Mouse (Mus musculus): Measurements from ENCODE around the gene Alb. TPM values are rescaled to one million over a fixed set of nuclear protein-coding genes. Genes with fewer than 3 reads are reported as not detected.

Alb gene
- polyA plus RNA-seq (2015; fragmentation: Nextera tagmentation; extraction: Ambion mirVana), result 2.6 and 3.1 TPM in 2 replicates

DNA sequence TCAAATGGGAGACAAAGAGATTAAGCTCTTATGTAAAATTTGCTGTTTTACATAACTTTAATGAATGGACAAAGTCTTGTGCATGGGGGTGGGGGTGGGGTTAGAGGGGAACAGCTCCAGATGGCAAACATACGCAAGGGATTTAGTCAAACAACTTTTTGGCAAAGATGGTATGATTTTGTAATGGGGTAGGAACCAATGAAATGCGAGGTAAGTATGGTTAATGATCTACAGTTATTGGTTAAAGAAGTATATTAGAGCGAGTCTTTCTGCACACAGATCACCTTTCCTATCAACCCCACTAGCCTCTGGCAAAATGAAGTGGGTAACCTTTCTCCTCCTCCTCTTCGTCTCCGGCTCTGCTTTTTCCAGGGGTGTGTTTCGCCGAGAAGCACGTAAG is at the start of gene Alb:
Gene Alb, plus strand, starts transcription at position 279 of the 400 bp plus-strand sequence.
- Histone ChIP-seq H3K27ac (replicated peaks) (no peak within 1 kb of the TSS), H3K36me3 (no peaks in the 10 kb centered on the region), H3K4me3 (replicated peaks) (no peak within 1 kb of the TSS), H3K4me1 (no peaks in the 10 kb centered on the region), H3K27me3 (no peaks in the 10 kb centered on the region), H3K9me3 (replicated peaks) (no peaks in the 10 kb centered on the region), H3K9ac (no peak within 1 kb of the TSS), H3K4me2 (replicated peaks) (no peak within 1 kb of the TSS)
- WGBS, result 67% methylated on average over 8 of the region's 8 CpGs
- no peak for ATAC-seq (ENCODE audit: insufficient number of reproducible peaks, low FRiP score, low TSS enrichment, low read depth)

DNA sequence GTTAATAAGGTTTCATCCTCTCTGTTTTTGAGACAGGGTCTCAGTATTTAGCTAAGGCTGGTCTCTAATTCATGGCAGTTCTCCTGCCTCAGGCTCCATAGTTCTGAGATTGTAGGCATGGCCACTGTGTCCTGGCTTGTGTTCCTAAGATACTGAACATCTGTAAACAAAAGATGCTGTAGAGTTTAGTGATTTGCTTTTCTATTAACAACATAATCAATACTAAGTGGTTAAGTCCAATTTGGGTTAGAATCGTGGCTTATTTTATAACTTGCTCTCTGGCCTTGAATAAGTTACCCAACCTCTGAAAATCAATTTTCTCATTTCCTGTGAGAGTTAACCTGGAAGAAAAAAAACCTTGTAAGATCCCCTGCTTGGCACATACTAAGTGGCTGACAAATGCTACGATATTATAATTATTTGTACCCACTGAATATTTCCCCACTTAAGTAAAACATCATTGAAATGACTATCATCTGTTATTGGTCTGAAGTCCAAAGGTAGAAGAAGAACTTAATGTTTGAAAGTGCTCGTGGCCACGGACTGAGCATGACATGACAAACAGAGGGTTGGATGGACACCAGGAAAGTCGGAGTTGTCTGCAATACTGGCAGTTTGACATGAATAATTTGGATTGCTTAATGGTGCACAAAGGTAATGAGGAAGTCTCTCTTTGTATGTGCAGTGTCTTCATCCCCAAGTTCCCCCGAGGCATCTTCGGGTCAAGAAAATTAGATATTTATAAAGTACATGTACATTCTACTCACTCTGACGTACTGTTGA is 46.4 kb upstream of the Alb start:
- H3K9ac ChIP-seq, result no peak overlapping the region
- H3K4me1 ChIP-seq, result no peaks in the 10 kb centered on the region
- no peaks in the 10 kb centered on the region for H3K27me3 ChIP-seq
- no peak overlapping the region for H3K4me3 ChIP-seq (replicated peaks)
- no peak overlapping the region for H3K27ac ChIP-seq (replicated peaks)
- no peaks in the 10 kb centered on the region for H3K9me3 ChIP-seq (replicated peaks)
- WGBS, result 63% methylated on average over 8 of the region's 8 CpGs
- no peak for ATAC-seq (ENCODE audit: insufficient number of reproducible peaks, low FRiP score, low TSS enrichment, low read depth)
- no peak overlapping the region for H3K4me2 ChIP-seq (replicated peaks)
- H3K36me3 ChIP-seq, result no peaks in the 10 kb centered on the region

DNA sequence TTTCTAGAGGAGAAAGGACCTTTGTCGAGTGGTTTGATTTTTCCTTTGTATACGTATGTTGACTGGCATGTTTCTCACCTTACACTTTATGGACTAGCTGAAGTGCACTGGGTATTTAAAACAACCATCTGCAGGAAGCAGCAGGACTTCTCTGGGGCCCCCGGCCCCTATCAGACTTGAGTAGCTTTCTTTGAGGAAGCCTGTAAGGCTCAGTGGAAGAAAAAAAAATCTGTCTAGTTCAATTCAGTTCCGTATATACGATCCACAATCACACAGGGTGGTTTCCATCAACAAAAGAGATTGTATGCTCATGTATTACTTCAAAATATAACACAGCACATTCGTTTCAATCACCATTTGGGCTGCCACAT is 45.8 kb upstream of the Alb start:
- no peak overlapping the region for H3K27ac ChIP-seq (replicated peaks)
- no peaks in the 10 kb centered on the region for H3K27me3 ChIP-seq
- no peaks in the 10 kb centered on the region for H3K36me3 ChIP-seq
- H3K4me2 ChIP-seq (replicated peaks), result no peak overlapping the region
- H3K9ac ChIP-seq, result no peak overlapping the region
- no peak for ATAC-seq (ENCODE audit: insufficient number of reproducible peaks, low FRiP score, low TSS enrichment, low read depth)
- no peaks in the 10 kb centered on the region for H3K9me3 ChIP-seq (replicated peaks)
- no peaks in the 10 kb centered on the region for H3K4me1 ChIP-seq
- WGBS, result 43% methylated on average over 6 of the region's 6 CpGs
- no peak overlapping the region for H3K4me3 ChIP-seq (replicated peaks)

DNA sequence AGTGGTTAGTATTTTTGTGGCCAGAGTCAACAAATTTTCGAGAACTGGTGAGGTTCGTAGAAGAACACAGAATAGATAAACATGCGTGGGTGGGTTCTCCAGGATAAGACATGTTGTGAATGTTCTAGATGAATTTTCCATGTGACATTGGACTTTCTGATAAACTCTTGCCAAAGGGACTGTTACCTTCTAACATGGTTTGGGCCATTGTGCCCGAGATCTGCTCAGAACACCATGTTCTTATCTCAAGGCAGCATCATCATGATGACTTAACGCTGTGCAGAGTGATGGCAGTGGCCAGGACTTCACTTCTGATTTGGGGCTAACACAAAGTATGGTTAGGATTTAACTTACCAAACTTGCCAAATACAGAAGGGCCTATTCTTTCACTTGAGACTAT is 36.1 kb upstream of the Alb start:
- WGBS, result 85% methylated on average over 5 of the region's 5 CpGs
- no peak overlapping the region for H3K4me3 ChIP-seq (replicated peaks)
- H3K27ac ChIP-seq (replicated peaks), result no peak overlapping the region
- no peak for ATAC-seq (ENCODE audit: insufficient number of reproducible peaks, low FRiP score, low TSS enrichment, low read depth)
- H3K27me3 ChIP-seq, result no peaks in the 10 kb centered on the region
- no peak overlapping the region for H3K4me2 ChIP-seq (replicated peaks)
- no peaks in the 10 kb centered on the region for H3K36me3 ChIP-seq
- H3K9ac ChIP-seq, result no peak overlapping the region
- H3K4me1 ChIP-seq, result no peaks in the 10 kb centered on the region
- H3K9me3 ChIP-seq (replicated peaks), result no peaks in the 10 kb centered on the region

DNA sequence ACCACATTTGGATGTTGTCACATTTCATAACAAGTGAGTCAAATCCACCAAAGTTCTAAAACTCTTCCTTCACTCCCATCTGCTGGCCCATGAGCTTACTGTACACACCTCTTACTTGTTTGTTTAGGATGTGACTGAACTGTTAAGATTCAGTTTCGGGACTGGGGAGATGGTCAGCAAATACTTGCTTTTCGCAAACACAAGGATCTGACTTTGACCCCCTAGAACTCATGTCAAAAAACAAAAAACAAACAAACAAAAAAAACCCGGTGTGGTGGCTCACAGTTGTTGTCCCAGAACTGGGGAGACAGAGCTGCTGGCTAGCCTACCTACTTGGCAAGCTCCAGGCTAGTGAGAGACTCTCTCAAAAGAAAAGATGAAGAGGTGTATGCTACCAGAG is 35.5 kb upstream of the Alb start:
- 84% methylated on average over 3 of the region's 3 CpGs for WGBS
- no peak for ATAC-seq (ENCODE audit: insufficient number of reproducible peaks, low FRiP score, low TSS enrichment, low read depth)
- H3K27me3 ChIP-seq, result no peaks in the 10 kb centered on the region
- H3K4me2 ChIP-seq (replicated peaks), result no peak overlapping the region
- no peak overlapping the region for H3K4me3 ChIP-seq (replicated peaks)
- no peak overlapping the region for H3K27ac ChIP-seq (replicated peaks)
- no peaks in the 10 kb centered on the region for H3K9me3 ChIP-seq (replicated peaks)
- no peak overlapping the region for H3K9ac ChIP-seq
- H3K4me1 ChIP-seq, result no peaks in the 10 kb centered on the region
- no peaks in the 10 kb centered on the region for H3K36me3 ChIP-seq

DNA sequence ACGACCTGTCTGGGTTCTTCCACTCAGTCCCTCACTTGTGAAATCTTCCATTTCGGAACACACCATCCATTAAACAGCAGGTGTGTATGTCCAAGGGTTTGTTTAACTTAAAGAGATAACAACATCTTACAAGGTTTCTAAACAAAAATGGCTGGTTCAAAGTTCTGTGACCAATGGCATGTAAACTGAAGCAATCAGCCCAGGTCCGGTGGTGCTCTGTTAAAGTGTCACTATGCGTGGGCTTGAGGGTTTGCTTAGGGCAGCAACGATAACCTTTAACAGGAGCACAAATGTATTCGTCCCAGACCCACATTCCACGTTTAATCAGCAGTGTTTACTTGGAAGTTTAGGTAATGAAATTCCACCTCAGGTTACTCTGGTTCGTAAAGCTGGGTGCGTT is 29.6 kb upstream of the Alb start:
- H3K4me3 ChIP-seq (replicated peaks), result no peak overlapping the region
- H3K9me3 ChIP-seq (replicated peaks), result no peaks in the 10 kb centered on the region
- 82% methylated on average over 9 of the region's 9 CpGs for WGBS
- no peak overlapping the region for H3K9ac ChIP-seq
- ATAC-seq (ENCODE audit: insufficient number of reproducible peaks, low FRiP score, low TSS enrichment, low read depth), result no peak
- H3K4me1 ChIP-seq, result no peaks in the 10 kb centered on the region
- H3K27me3 ChIP-seq, result no peaks in the 10 kb centered on the region
- no peak overlapping the region for H3K27ac ChIP-seq (replicated peaks)
- H3K4me2 ChIP-seq (replicated peaks), result no peak overlapping the region
- H3K36me3 ChIP-seq, result no peaks in the 10 kb centered on the region

DNA sequence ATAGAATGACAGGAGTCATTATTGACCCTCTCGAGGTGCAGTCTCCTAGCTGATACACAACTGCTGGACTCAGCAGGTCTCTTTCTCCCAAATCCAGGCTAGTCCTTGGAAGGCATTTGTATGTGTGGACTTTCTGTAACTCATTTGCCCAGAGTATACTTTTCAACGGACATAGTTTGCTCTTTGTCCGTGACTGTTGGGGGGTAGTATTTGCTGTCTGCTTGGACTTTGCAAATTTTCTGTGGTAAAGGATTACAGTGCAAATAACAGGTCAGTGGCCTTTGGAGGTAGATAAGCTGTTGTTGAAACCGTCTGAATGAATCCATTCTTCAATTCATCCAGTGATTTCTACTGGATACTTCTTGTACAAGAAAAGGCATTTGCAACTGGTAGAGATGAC is 21.5 kb upstream of the Alb start:
- H3K27ac ChIP-seq (replicated peaks), result no peak overlapping the region

DNA sequence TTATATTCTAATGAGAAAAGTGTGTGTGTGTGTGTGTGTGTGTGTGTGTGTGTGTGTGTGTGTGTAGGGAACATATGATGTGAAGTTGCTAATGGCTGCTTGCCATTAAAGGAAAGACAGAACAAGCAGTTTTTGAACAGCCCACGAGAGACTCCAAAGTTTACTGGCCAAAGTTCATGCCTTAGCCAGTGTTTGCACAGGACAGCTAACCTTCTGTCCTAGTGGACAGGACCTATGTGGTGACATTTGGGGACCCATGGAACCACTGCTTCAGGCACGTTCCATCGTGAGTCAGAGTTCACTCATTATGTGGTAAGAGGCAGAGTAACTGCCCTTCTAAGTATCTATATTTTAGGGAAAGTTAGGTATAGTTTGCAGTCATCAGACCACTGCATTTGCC is 13.1 kb upstream of the Alb start:
- Histone ChIP-seq H3K4me2 (replicated peaks) (no peak overlapping the region), H3K4me1 (no peaks in the 10 kb centered on the region), H3K9me3 (replicated peaks) (no peaks in the 10 kb centered on the region), H3K9ac (no peak overlapping the region), H3K27ac (replicated peaks) (no peak overlapping the region), H3K36me3 (no peaks in the 10 kb centered on the region), H3K4me3 (replicated peaks) (no peak overlapping the region), H3K27me3 (no peaks in the 10 kb centered on the region)
- 78% methylated on average over 3 of the region's 3 CpGs for WGBS
- no peak for ATAC-seq (ENCODE audit: insufficient number of reproducible peaks, low FRiP score, low TSS enrichment, low read depth)

More for the DNA sequence above, 21.5 kb upstream of the Alb start:
- Histone ChIP-seq H3K4me1 (no peaks in the 10 kb centered on the region), H3K27me3 (no peaks in the 10 kb centered on the region), H3K36me3 (no peaks in the 10 kb centered on the region), H3K4me3 (replicated peaks) (no peak overlapping the region), H3K4me2 (replicated peaks) (no peak overlapping the region), H3K9me3 (replicated peaks) (no peaks in the 10 kb centered on the region), H3K9ac (no peak overlapping the region)
- ATAC-seq (ENCODE audit: insufficient number of reproducible peaks, low FRiP score, low TSS enrichment, low read depth), result no peak
- 80% methylated on average over 4 of the region's 4 CpGs for WGBS

DNA sequence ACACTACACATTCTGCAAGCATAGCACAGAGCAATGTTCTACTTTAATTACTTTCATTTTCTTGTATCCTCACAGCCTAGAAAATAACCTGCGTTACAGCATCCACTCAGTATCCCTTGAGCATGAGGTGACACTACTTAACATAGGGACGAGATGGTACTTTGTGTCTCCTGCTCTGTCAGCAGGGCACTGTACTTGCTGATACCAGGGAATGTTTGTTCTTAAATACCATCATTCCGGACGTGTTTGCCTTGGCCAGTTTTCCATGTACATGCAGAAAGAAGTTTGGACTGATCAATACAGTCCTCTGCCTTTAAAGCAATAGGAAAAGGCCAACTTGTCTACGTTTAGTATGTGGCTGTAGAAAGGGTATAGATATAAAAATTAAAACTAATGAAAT is 10.7 kb upstream of the Alb start:
- 84% methylated on average over 5 of the region's 5 CpGs for WGBS
- H3K9me3 ChIP-seq (replicated peaks), result no peaks in the 10 kb centered on the region
- H3K27ac ChIP-seq (replicated peaks), result no peak overlapping the region
- ATAC-seq (ENCODE audit: insufficient number of reproducible peaks, low FRiP score, low TSS enrichment, low read depth), result no peak
- H3K4me3 ChIP-seq (replicated peaks), result no peak overlapping the region
- H3K4me2 ChIP-seq (replicated peaks), result no peak overlapping the region
- no peaks in the 10 kb centered on the region for H3K27me3 ChIP-seq
- H3K36me3 ChIP-seq, result no peaks in the 10 kb centered on the region
- H3K9ac ChIP-seq, result no peak overlapping the region
- no peaks in the 10 kb centered on the region for H3K4me1 ChIP-seq

DNA sequence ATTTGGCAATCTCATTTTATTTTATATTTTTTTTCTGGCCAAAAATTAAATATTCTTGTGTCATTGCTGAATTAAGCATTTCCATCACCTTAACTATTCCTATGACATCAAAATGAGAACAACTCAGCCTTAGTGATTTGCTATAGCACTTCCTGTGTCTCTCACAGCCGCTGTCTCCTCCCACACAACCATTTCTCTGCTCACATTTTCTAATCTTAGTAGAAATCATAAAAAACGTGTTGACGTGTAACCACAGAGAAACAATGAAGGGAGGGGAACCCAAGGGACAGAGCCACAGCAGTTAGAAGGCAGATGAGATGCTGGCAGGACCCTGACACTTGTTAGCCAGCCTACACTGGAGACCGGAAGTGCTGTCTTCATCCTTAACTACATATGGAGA is 8.0 kb upstream of the Alb start:
- WGBS, result 68% methylated on average over 4 of the region's 4 CpGs
- Histone ChIP-seq H3K4me2 (replicated peaks) (no peak overlapping the region), H3K9ac (no peak overlapping the region), H3K27me3 (no peaks in the 10 kb centered on the region), H3K4me3 (replicated peaks) (no peak overlapping the region), H3K27ac (replicated peaks) (no peak overlapping the region), H3K36me3 (no peaks in the 10 kb centered on the region), H3K4me1 (no peaks in the 10 kb centered on the region), H3K9me3 (replicated peaks) (no peaks in the 10 kb centered on the region)
- no peak for ATAC-seq (ENCODE audit: insufficient number of reproducible peaks, low FRiP score, low TSS enrichment, low read depth)

DNA sequence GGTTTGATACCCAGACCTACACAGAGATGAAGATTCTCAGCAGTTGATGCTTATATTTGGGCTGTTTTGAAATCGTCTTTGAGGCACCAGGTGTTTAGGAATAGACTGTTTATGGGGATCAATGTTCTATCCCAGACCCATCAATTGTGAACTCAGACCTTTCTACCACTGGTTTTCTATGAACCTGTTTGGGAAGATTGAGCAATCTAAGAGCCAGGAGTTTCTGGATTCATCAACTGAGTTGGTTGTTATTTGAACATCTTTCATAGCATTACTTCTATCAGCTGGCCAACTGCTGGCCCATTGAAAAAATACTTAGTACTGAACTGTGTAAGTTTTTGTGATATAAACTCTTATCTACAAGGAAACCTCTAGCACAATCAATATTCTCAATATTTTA is 3.5 kb upstream of the Alb start:
- Histone ChIP-seq H3K9me3 (replicated peaks) (no peaks in the 10 kb centered on the region), H3K4me3 (replicated peaks) (no peak overlapping the region), H3K4me2 (replicated peaks) (no peak overlapping the region), H3K9ac (no peak overlapping the region), H3K27ac (replicated peaks) (no peak overlapping the region), H3K27me3 (no peaks in the 10 kb centered on the region), H3K4me1 (no peaks in the 10 kb centered on the region), H3K36me3 (no peaks in the 10 kb centered on the region)
- WGBS, result 72% methylated on average over 1 of the region's 1 CpGs
- ATAC-seq (ENCODE audit: insufficient number of reproducible peaks, low FRiP score, low TSS enrichment, low read depth), result no peak

DNA sequence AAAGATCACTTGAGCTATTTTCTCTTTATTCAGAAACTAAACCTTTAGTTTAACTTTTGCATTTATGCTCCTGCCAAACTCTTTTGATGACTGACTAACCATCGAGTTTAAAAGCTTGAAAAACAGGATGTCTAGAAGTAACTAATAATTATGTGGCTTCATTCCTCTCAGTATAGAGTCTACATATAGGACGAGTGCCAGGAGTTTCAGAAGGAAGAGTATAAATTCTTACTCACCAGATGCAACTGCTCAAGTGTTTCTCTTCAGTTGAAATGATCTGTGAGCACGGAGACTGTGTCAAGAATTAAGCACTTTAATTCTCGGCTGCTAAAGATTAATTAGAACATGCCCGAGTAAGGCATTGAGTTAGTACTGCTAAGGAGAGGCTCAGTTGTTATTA is 2.0 kb upstream of the Alb start:
- Histone ChIP-seq H3K9ac (no peak overlapping the region), H3K4me3 (replicated peaks) (no peak overlapping the region), H3K27me3 (no peaks in the 10 kb centered on the region), H3K4me1 (no peaks in the 10 kb centered on the region), H3K27ac (replicated peaks) (0 out of 2 replicates have a peak overlapping the region, but pooled peaks have one; percentile 22), H3K36me3 (no peaks in the 10 kb centered on the region), H3K9me3 (replicated peaks) (no peaks in the 10 kb centered on the region), H3K4me2 (replicated peaks) (no peak overlapping the region)
- no peak for ATAC-seq (ENCODE audit: insufficient number of reproducible peaks, low FRiP score, low TSS enrichment, low read depth)
- WGBS, result 43% methylated on average over 5 of the region's 5 CpGs

Measured in embryonic facial prominence, embryonic 15.5 days (tissue).